Mouse (Mus musculus) left cerebral cortex, postnatal 25 days (tissue): ENCODE measurements around the gene Dennd2a. TPM values are rescaled to one million over a fixed set of nuclear protein-coding genes. Genes with fewer than 3 reads are reported as not detected.
"Not testable (repeated sequence)": the region's sequence is repeated elsewhere in the genome, so short reads cannot be mapped to it uniquely, and the experiment has no call there.

Experiments used
- DNase-seq, 2 experiments: peaks; one replicate each; pipeline ENCODE4 v3.0.0; 2022; ENCODE audit warnings: low spot score in 2 of 2, mixed read lengths in 1 of 2
- intact Hi-C: fragments of 180-260 bp; cut with DNase I; formaldehyde crosslinking; loops from one replicate; pipeline ENCODE4 v1.15.1; 2025
- total RNA-seq, 2 experiments: library from RNA; stranded (reverse); gene quantifications; 2 replicates each; pipeline ENCODE4 v1.2.3; 2021

The Dennd2a gene
- total RNA-seq, 2 experiments from 2014 or later: 20.2 to 22.0 TPM

- DNase-seq: peak; percentile 17 to 80
- intact Hi-C loops: no loop called here
Measured at GRCm38 (mm10) chr6:39470076-39470475, 87.6 kb downstream of the Dennd2a start.

- no peak for DNase-seq
- intact Hi-C loops: loop anchor here (10.0 kb wide), 1 partner anchor 315 kb away; no protein-coding TSS in a partner anchor
Measured at GRCm38 (mm10) chr6:39469427-39469826, 88.2 kb downstream of the Dennd2a start.

GRCm38 (mm10) chr6:39462621-39463538 is 94.8 kb downstream of the Dennd2a start:
- peak; percentile 82 to 87 for DNase-seq
- intact Hi-C loops: loop anchor here (1.0 to 10.0 kb wide), 3 partner anchors 99 to 322 kb away; no protein-coding TSS in a partner anchor

GRCm38 (mm10) chr6:39460040-39460439 is 97.6 kb downstream of the Dennd2a start:
- DNase-seq: no peak
- intact Hi-C loops: loop anchor here (10.0 kb wide), 1 partner anchor 325 kb away; no protein-coding TSS in a partner anchor

DNA sequence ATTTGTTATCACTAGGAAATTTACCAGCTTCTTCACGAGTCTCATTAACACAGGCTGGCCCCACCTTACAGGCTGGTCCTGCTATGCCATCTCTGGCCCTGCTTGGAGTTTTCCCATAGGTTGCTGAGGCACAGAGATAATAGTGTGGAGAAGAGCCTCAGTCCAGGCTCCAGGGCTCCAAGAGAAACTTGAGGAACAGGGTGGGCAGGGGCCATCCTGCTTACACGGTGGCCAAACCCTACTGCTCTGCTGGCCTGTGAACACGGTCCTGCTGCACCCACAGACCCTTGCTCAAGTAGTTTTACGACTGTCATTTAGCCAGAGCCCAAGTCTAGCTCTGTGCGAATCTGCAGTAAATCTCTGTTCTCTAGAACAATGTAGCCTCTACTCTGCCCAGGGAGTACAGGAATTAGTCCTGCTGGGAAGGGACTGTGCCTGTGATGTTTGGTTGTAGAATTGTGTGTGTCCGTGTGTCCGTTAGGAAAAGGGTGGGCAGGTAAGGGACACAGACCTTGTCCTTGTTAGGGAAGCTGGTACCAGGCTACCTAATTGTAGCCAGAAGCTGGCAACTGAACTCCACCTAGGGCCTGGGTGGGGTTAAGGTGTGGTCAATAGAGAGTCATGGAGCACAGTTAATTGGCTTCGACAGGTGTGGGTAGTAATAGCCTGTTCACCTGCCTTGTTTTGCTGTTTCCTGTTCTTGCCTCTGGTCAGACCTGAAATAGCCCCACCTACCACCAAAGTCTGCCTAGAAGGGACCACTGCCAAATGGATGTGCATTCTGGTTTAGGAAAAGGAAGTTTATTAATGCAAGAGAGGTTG is 102.1 kb downstream of the Dennd2a start:
- DNase-seq: no peak
- intact Hi-C loops: no loop called here

DNA sequence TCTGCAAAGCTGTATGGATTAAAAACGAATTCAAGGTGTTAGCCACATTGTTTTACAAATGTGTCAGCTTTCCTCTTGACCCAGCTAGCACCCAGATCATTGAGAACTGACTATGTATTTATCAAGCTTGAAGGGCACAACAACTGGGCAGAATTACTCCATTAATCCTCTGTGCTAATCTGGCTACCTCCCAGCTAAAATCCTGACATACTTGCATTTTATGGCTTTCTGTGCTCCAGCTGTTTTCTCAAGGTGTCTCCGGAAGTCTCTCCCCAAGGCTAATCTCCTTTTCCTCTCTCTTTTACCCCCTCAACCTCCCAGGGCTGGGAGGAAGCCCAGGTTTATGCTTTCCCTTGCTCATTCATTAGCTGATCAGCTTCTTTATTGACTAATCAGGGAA is 103.1 kb downstream of the Dennd2a start:
- intact Hi-C loops: no loop called here

DNA sequence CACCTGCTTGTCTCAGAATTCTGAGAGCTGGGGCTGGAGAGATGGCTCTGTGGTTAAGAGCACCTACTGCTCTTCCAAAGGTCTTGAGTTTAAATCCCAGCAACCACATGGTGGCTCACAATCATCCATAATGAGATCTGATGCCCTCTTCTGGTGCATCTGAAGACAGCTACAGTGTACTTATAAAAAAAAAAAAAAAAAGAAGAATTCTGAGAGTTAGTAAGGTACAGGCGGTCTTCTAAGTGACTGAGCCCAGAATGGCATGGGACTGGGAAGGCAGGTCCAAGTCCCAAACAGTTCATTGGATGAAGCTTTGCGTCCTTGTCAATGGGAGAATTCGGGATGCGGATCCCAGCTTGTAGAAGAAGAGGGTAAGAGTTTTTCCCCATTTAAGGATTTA is 104.1 kb downstream of the Dennd2a start:
- intact Hi-C loops: no loop called here
- DNase-seq: no peak

More for the DNA sequence above, 103.1 kb downstream of the Dennd2a start:
- no peak for DNase-seq

DNA sequence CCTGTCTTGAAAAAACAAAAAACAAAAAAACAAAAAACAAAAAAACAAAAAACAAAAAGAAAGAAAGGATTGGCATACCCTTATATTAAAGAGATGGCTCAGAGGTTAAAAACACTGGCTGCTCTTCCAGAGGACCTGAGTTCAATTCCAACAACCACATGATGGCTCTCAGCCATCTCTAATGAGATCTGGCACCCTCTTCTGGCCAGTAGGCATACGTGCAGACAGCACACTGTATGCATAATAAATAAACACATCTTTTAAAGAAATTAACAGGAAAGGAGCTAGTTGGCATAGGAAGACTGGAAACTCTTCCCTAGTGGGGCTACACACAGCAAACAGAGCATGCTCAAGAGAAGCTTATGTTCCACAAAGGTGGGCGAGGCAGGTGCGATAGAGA is 106.6 kb downstream of the Dennd2a start:
- intact Hi-C loops: loop anchor here (2.0 kb wide), 1 partner anchor 34 kb away; no protein-coding TSS in a partner anchor
- no peak for DNase-seq

DNA sequence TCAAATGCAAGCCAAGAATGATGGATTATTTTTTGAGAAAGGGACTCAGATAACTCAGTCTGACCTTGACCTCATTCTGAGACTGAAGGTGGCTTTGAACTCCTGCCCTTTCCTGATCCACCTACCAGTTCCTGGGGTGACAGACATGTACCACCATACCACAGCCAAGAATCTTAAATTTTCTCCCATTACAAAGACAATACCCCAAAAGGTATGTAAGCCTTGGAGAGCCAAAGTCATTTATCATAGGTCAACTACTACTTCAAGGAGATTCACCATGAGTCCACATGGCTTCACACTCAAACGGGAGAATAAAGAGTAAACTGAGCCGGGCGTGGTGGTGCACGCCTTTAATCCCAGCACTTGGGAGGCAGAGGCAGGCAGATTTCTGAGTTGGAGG is 107.1 kb downstream of the Dennd2a start:
- DNase-seq: no peak
- intact Hi-C loops: loop anchor here (2.0 kb wide), 1 partner anchor 34 kb away; no protein-coding TSS in a partner anchor

- intact Hi-C loops: no loop called here
- peak; percentile 16 to 89 for DNase-seq
Measured at GRCm38 (mm10) chr6:39447429-39448185, 110.1 kb downstream of the Dennd2a start.

DNA sequence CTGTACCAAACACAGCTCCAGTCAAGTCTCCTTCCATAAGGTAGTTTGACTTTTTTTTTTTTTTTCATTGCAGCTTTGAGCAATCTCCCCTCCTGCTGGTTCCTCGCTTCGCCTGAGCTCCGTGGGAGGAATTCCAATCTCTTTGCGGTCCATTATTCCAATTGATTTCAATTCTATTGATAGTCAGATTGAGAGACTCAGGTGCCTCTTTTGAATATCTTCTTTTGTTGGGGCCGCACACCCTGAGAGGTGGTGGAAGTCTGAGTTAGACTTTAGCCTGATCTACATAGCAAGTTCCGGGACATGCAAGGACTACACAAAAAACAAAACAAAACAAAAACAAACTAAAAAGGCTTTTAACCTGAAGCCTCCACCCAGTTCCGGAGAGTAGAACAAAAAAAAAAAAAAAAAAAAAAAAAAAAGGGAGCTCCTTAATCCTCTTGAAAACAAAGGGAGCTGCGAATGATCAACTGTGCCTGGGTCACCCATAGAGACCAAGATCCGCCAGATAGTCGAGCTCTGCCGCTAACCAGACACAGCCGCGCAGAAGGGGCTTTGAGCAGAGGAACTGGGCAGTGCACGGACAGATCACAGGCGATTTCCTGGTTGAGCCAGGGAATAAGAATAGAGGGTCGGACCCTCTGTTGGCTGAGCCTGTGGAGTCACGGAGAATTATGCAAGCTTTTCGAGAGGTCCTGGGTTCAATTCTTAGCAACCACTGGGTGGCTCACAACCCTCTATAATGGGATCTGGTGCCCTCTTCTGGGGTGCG is 111.7 kb downstream of the Dennd2a start:
- intact Hi-C loops: no loop called here

DNA sequence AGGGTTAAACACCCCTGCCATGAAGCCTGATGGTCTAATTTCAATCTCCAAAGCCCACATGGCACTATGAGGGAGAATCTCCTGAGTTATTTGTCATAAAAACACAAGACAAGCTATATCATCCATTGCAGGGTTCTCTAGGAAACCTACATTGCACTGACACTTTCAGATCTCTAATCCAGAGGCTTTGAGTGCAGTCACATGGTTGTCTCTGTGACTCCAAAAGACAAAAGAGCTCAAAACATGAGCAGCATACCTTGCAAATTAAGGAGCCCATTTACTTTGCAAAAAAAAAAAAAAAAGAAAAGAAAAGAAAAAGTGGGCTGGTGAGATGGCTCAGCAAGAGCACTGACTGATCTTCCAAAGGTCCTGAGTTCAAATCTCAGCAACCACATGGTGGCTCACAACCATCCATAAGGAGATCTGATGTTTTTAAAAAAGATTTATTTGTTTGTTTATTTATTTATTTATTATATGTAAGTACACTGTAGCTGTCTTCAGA is 114.8 kb downstream of the Dennd2a start:
- DNase-seq: no peak
- intact Hi-C loops: no loop called here

More for the DNA sequence above, 111.7 kb downstream of the Dennd2a start:
- no peak for DNase-seq

- no peak for DNase-seq
- intact Hi-C loops: no loop called here
Measured at GRCm38 (mm10) chr6:39440207-39440606, 117.5 kb downstream of the Dennd2a start.

DNA sequence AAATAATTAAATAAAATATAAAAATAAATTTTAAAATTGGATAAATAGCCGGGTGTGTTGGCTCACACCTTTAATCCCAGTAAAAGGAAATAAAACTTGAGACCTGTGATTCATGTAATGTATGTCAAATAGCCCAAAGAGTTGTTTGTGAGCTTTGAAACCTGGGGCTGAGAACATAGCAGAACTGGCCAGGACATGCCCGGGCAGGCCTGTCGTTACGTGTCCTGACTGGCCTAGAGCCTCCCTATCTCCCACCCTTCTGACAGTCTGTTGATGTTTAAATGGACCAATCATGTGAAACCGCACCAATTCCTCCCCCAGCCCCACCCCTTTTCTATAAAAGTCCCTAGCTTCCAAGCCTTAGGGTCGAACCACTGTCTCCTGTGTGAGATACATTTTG is 120.1 kb downstream of the Dennd2a start:
- intact Hi-C loops, DNase-seq: not testable (repeated sequence)

GRCm38 (mm10) chr6:39435875-39436274 is 121.8 kb downstream of the Dennd2a start:
- DNase-seq: no peak
- intact Hi-C loops: no loop called here

DNA sequence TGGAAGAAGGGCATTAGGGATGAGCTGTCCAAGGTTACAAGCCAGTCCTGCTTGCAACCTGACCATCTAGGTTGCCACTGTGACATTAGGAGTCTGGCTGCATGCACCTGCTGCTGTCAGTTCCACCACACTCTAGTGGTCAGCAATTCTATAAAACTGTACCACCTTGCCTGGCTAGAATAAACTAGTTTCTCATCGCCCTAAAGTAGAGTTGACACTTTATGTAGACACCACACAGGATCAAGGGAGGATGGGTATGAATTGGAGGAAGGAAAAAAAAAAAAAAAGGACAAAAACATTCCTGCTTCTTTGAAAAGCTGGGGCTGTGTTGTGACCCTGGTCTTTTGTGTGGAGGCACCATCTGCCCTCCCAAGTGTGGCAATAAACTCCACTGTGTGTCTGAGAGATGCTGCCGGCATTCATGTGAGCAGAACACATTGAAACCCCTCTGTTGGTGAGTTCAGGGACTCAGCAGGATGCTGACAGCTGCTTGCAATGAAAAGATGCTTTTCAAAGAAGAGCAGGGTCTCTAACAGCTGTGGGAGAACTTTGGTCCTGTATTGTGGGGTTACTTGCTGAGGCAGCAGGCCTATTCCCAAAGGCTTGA is 122.7 kb downstream of the Dennd2a start:
- intact Hi-C loops: no loop called here

DNA sequence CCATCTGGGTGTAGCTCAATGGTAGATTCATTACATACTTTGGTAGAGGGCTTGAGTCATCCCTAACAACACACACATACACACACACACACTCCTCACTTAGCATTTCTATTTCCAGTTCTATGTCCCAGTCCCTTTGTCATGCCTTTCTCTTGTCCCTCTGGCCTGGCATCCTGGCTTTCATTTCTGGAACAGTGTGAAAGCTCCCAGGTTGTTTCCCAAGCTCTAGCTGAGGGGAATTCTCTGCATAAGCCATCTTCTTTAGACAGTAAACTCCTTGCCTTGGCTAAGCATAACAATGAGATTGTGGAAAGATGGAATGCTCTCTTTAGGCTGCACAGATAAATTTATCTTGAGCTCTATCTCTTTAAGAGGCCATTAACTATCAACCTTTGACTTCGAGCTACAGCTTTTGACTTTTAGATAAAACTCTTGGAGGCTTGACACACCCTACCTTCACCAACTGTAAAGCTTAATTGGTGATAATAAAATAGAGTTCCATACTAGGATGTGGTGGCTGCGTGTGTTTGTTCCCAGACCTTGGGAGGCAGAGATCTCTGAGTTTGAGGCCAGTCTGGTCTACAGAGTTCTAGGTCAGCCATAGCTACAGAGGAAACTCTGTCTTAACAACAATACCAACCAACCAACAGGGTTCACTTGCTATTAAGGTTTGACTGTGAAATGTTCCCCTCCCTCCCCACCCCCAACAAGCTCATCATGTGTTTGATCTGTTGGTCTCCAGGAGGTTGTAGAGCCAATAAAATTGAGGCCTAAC is 123.4 kb downstream of the Dennd2a start:
- no peak for DNase-seq
- intact Hi-C loops: no loop called here

More for the DNA sequence above, 122.7 kb downstream of the Dennd2a start:
- no peak for DNase-seq
